Mouse (Mus musculus): ENCODE measurements at regions not wholly inside any gene's neighbourhood (a gene's known extent, or its start where the extent isn't known, plus 50 kb on each side); places are given as distances from the start of the nearest gene placed in this dataset.

- TF ChIP-seq POLR2A (IDR thresholded peaks at IDR 0.05; ENCODE audit: low read depth, low read length) (no peak), CTCF (IDR thresholded peaks at IDR 0.05; ENCODE audit: borderline replicate concordance, insufficient read depth, low read length) (no peak)
These were observed 510.9 kb downstream of the Fat4 start for GRCm38 (mm10) chr3:39397677-39398076.
